Mouse (Mus musculus) granulocyte monocyte progenitor cell, adult 5-6 weeks (primary cell): ENCODE data around the gene Dera. TPM values are rescaled to one million over a fixed set of nuclear protein-coding genes. Genes with fewer than 3 reads are reported as not detected.

Experiments
- ATAC-seq: replicated peaks from 2 replicates; pipeline ENCODE4 v1.8.0; 2016; ENCODE audit warnings: mild to moderate bottlenecking, moderate TSS enrichment, inconsistent platforms; ENCODE audit not compliant: poor library complexity, severe bottlenecking
- total RNA-seq, 2 experiments: library from RNA; stranded (forward) in 1 of 2; stranded (reverse) in 1 of 2; fragments of 200-712, 200-1000 nt in 1 of 2; fragments of >200 nt in 1 of 2; fragmentation: Nextera tagmentation in 1 of 2; gene quantifications; 2 replicates each; pipeline ENCODE4 v1.2.3; 2014 to 2017

Dera gene
- total RNA-seq, 2 experiments from 2014 or later: 46.0 to 113 TPM

- no peak for ATAC-seq
Measured at GRCm38 (mm10) chr6:137803456-137804005, 49.2 kb downstream of the Dera start.

- no peak for ATAC-seq
Measured at GRCm38 (mm10) chr6:137804121-137804520, 49.8 kb downstream of the Dera start.

- ATAC-seq: no peak
Measured at GRCm38 (mm10) chr6:137804606-137805005, 50.3 kb downstream of the Dera start.

- ATAC-seq: peak; percentile 37; the same call in 1 of the 2 replicates
Measured at GRCm38 (mm10) chr6:137806342-137806741, 52.0 kb downstream of the Dera start.

GRCm38 (mm10) chr6:137806806-137807205, 52.5 kb downstream of the Dera start:
- no peak for ATAC-seq

GRCm38 (mm10) chr6:137807296-137807695, 53.0 kb downstream of the Dera start:
- ATAC-seq: no peak

- no peak for ATAC-seq
Measured at GRCm38 (mm10) chr6:137808706-137809105, 54.4 kb downstream of the Dera start.

- no peak for ATAC-seq
Measured at GRCm38 (mm10) chr6:137810136-137810535, 55.8 kb downstream of the Dera start.

- no peak for ATAC-seq
Measured at GRCm38 (mm10) chr6:137814006-137814405, 59.7 kb downstream of the Dera start.

- no peak for ATAC-seq
Measured at GRCm38 (mm10) chr6:137816508-137816907, 62.2 kb downstream of the Dera start.

GRCm38 (mm10) chr6:137822550-137822949, 68.2 kb downstream of the Dera start:
- ATAC-seq: no peak

- no peak for ATAC-seq
Measured at GRCm38 (mm10) chr6:137824046-137825021, 70.0 kb downstream of the Dera start.

- peak; percentile 79 for ATAC-seq
Measured at GRCm38 (mm10) chr6:137825022-137825613, 70.8 kb downstream of the Dera start.

GRCm38 (mm10) chr6:137829056-137829776, 74.9 kb downstream of the Dera start:
- ATAC-seq: no peak

- peak; percentile 63 for ATAC-seq
Measured at GRCm38 (mm10) chr6:137836799-137837198, 82.5 kb downstream of the Dera start.

- ATAC-seq: no peak
Measured at GRCm38 (mm10) chr6:137843337-137843736, 89.0 kb downstream of the Dera start.

GRCm38 (mm10) chr6:137857198-137858194, 103.2 kb downstream of the Dera start:
- ATAC-seq: no peak

- no peak for ATAC-seq
Measured at GRCm38 (mm10) chr6:137869903-137870580, 115.7 kb downstream of the Dera start.

GRCm38 (mm10) chr6:137870667-137871066, 116.3 kb downstream of the Dera start:
- no peak for ATAC-seq
